ENCODE assay signal across 4 mouse cellular contexts in genomic region chr13:75484252-75484651, GRCm38 (mm10).
DNase-seq lines count a peak whose midpoint lies in the region; TF ChIP-seq lines count a peak whose summit lies in the region.
"Not testable (repeated sequence)": the region's sequence is repeated elsewhere in the genome, so short reads cannot be mapped to it uniquely, and the experiment has no call there.

No protein-coding gene starts in this region.

- not testable (repeated sequence) for H3K27me3 ChIP-seq in ES-Bruce4 (ENCODE audit: control insufficient read depth, insufficient read depth, low read length, poor library complexity, severe bottlenecking)

- in situ Hi-C loops in ES-E14 (cut with MboI; ENCODE audit: low sequenced_read_pairs in 2 of 2, unreplicated experiment in 2 of 2): not testable (repeated sequence)

- peaks cover 13% of the 10 kb centered on the region for H3K9me3 ChIP-seq in ES-Bruce4 (replicated peaks; ENCODE audit: control insufficient read depth, insufficient read depth, low read length, poor library complexity, severe bottlenecking)
- H3K9me3 ChIP-seq in ES-E14 (ENCODE audit: control insufficient read depth, insufficient read depth, low read depth, low read length): not testable (repeated sequence)

- H3K4me1 ChIP-seq in ES-Bruce4 (ENCODE audit: control insufficient read depth, insufficient read depth, low read length); ES-E14 (ENCODE audit: control insufficient read depth in 2 of 2, insufficient read depth in 2 of 2, low read length in 2 of 2, poor library complexity in 1 of 2): not testable (repeated sequence)

- H3K36me3 ChIP-seq in ES-Bruce4 (ENCODE audit: control insufficient read depth, insufficient read depth, low read length, poor library complexity, severe bottlenecking); ES-E14 (ENCODE audit: control insufficient read depth, insufficient read depth, low read length, poor library complexity, severe bottlenecking): not testable (repeated sequence)

- peak; percentile 84; the same call in 1 of the 2 replicates for TF ChIP-seq EP300 in ES-Bruce4 (IDR thresholded peaks at IDR 0.05; ENCODE audit: insufficient read depth, low read depth, low read length)

- H3K4me3 ChIP-seq in ES-Bruce4 (ENCODE audit: low read depth, low read length); ES-E14 (ENCODE audit: insufficient read depth in 1 of 2, low read depth in 1 of 2, low read length in 2 of 2, poor library complexity in 1 of 2, severe bottlenecking in 1 of 2): not testable (repeated sequence)

- peak; percentile 15 for DNase-seq in ES-CJ7 (ENCODE audit: low read depth, low spot score)
- DNase-seq in ES-E14 (ENCODE audit: low read depth, low spot score): not testable (repeated sequence)
- peak; percentile 59 for DNase-seq in R1 (ENCODE audit: low read depth, low spot score)

- not testable (repeated sequence) for H3K9ac ChIP-seq in ES-Bruce4 (ENCODE audit: low read depth, poor library complexity, severe bottlenecking); ES-E14 (ENCODE audit: insufficient read depth, low read depth, low read length, poor library complexity, severe bottlenecking)

- not testable (repeated sequence) for TF ChIP-seq CTCF in ES-Bruce4 (IDR thresholded peaks at IDR 0.05; ENCODE audit: low read depth, low read length)

- peak overlapping the region; percentile 33 for H3K27ac ChIP-seq in ES-Bruce4 (ENCODE audit: insufficient read depth, low read length)
- H3K27ac ChIP-seq in ES-E14 (ENCODE audit: insufficient read depth, low read depth, low read length, poor library complexity, severe bottlenecking): peak overlapping the region; percentile 82; the same call in 1 of the 2 replicates

- TF ChIP-seq POLR2A in ES-Bruce4 (IDR thresholded peaks at IDR 0.05; ENCODE audit: insufficient read depth, low read length): not testable (repeated sequence)
